Mouse (Mus musculus): ENCODE results near the gene Ebf1.

DNA sequence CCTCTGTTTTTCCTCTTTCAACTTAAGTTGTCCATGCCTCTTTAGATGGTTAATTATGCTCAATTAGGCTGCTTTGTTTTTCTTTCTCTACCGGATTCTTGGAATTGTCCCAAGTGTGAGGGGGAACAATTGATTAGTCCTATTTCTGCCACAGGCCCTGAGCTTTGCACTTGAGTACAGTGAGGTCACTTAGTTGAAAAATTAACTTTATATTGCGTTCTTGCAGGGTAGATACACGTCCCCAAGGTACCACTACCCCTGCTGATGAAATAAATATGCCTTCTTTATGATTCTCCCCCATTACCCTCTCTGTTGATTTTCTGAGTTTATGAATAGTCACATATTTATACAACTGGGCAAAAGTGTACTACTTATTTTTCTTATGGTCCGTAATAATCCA lies 351.9 kb downstream of the Ebf1 start:
- no peak for TF ChIP-seq GATA1 (IDR thresholded peaks at IDR 0.05; ENCODE audit: borderline replicate concordance, low read length)
- TF ChIP-seq FLI1 (IDR thresholded peaks at IDR 0.05; ENCODE audit: low read length) = no peak
